Mouse (Mus musculus): ENCODE results near the gene Ticam1.
"Not testable (repeated sequence)": the region's sequence is repeated elsewhere in the genome, so short reads cannot be mapped to it uniquely, and the experiment has no call there.

Gene Ticam1

GRCm38 (mm10) chr17:56262645-56263094 lies 13.9 kb downstream of the Ticam1 start:
- DNase-seq: no peak

- no peak for DNase-seq
Measured at GRCm38 (mm10) chr17:56261166-56261565, 15.4 kb downstream of the Ticam1 start.

- DNase-seq: no peak
Measured at GRCm38 (mm10) chr17:56259301-56260037, 17.1 kb downstream of the Ticam1 start.

- DNase-seq: not testable (repeated sequence)
Measured at GRCm38 (mm10) chr17:56258812-56259211, 17.8 kb downstream of the Ticam1 start.

GRCm38 (mm10) chr17:56258269-56258668 lies 18.3 kb downstream of the Ticam1 start:
- DNase-seq: not testable (repeated sequence)

- DNase-seq: peak in 1 of 2 experiments; percentile 63
Measured at GRCm38 (mm10) chr17:56257181-56257894, 19.2 kb downstream of the Ticam1 start.

- DNase-seq: peak; percentile 88 to 94
Measured at GRCm38 (mm10) chr17:56256239-56256881, 20.2 kb downstream of the Ticam1 start, which contains the start of gene Fem1a. Gene Fem1a, plus strand, starts transcription at chr17:56256810.

- DNase-seq: peak; percentile 100
Measured at GRCm38 (mm10) chr17:56255863-56256238, 20.7 kb downstream of the Ticam1 start.

GRCm38 (mm10) chr17:56255429-56255828 lies 21.2 kb downstream of the Ticam1 start:
- peak; percentile 68 to 77 for DNase-seq

GRCm38 (mm10) chr17:56254695-56255094 lies 21.9 kb downstream of the Ticam1 start:
- DNase-seq: no peak

- DNase-seq: peak; percentile 85 to 86
Measured at GRCm38 (mm10) chr17:56251136-56251829, 25.3 kb downstream of the Ticam1 start.

GRCm38 (mm10) chr17:56245608-56246007 lies 31.0 kb downstream of the Ticam1 start:
- no peak for DNase-seq

GRCm38 (mm10) chr17:56241541-56242401 lies 34.8 kb downstream of the Ticam1 start:
- DNase-seq: peak; percentile 98 to 99

- DNase-seq: peak; percentile 77 to 86
Measured at GRCm38 (mm10) chr17:56233818-56234469, 42.6 kb downstream of the Ticam1 start.

- DNase-seq: no peak
Measured at GRCm38 (mm10) chr17:56233389-56233788, 43.2 kb downstream of the Ticam1 start.

GRCm38 (mm10) chr17:56229943-56230342 lies 46.6 kb downstream of the Ticam1 start:
- DNase-seq: no peak

GRCm38 (mm10) chr17:56226566-56226965 lies 50.0 kb downstream of the Ticam1 start:
- no peak for DNase-seq

- DNase-seq: no peak
Measured at GRCm38 (mm10) chr17:56224916-56225315, 51.7 kb downstream of the Ticam1 start.

- DNase-seq: peak in 1 of 2 experiments; percentile 30
Measured at GRCm38 (mm10) chr17:56219805-56220204, 56.8 kb downstream of the Ticam1 start.

Measured in kidney, postnatal 4 days (tissue).